Mouse (Mus musculus) heart, embryonic 15.5 days (tissue): ENCODE results near the gene Vps36. TPM values are rescaled to one million over a fixed set of nuclear protein-coding genes. Genes with fewer than 3 reads are reported as not detected.

Source experiments
- ATAC-seq: fragments of 200-750 bp; cut with Nextera tagmentation; replicated peaks from 2 replicates; pipeline ENCODE4 v1.8.0; 2017; ENCODE audit warnings: low read depth, moderate TSS enrichment; ENCODE audit not compliant: insufficient number of reproducible peaks, insufficient read depth, low FRiP score
- H3K27ac ChIP-seq: fragments of 300-500 bp; sonication (generic); 2 replicates; pipeline ENCODE4 v1.5.1; 2015; ENCODE audit warnings: mild to moderate bottlenecking, inconsistent platforms
- H3K27me3 ChIP-seq: fragments of 300-500 bp; sonication (generic); 2 replicates; pipeline ENCODE4 v1.6.1; 2015; ENCODE audit warnings: inconsistent platforms
- H3K36me3 ChIP-seq: fragments of 300-500 bp; sonication (generic); 2 replicates; pipeline ENCODE4 v1.6.1; 2015; ENCODE audit warnings: mild to moderate bottlenecking, inconsistent platforms
- H3K4me1 ChIP-seq: fragments of 300-500 bp; sonication (generic); replicated peaks from 2 replicates; pipeline ENCODE4 v1.6.1; 2015; ENCODE audit warnings: inconsistent platforms
- H3K4me2 ChIP-seq: fragments of 300-500 bp; sonication (generic); 2 replicates; pipeline ENCODE4 v1.6.1; 2015; ENCODE audit warnings: inconsistent platforms, mild to moderate bottlenecking, moderate library complexity
- H3K4me3 ChIP-seq: fragments of 300-500 bp; sonication (generic); 2 replicates; pipeline ENCODE4 v1.5.1; 2015; ENCODE audit warnings: mild to moderate bottlenecking, inconsistent platforms
- H3K9ac ChIP-seq: fragments of 300-500 bp; sonication (generic); 2 replicates; pipeline ENCODE4 v1.6.1; 2015; ENCODE audit warnings: mild to moderate bottlenecking, inconsistent platforms
- H3K9me3 ChIP-seq: fragments of 300-500 bp; sonication (generic); replicated peaks from 2 replicates; pipeline ENCODE4 v1.6.1; 2016; ENCODE audit warnings: inconsistent platforms
- WGBS: fragments of 180-500 bp; shearing (Covaris S2); methylation state at CpG from one replicate; pipeline ENCODE4 v1.1.7; 2015; ENCODE audit warnings: mixed read lengths; 5-methylcytosine and 5-hydroxymethylcytosine counted together
- polyA plus RNA-seq: library from polyadenylated mRNA; unstranded; fragments of >200 nt; fragmentation: Nextera tagmentation; extraction: Ambion mirVana; gene quantifications from 2 replicates; pipeline ENCODE4 v1.2.1, GENCODE M21; 2015

The Vps36 gene
- polyA plus RNA-seq, 1 experiment from 2014 or later: 20.5 TPM

DNA sequence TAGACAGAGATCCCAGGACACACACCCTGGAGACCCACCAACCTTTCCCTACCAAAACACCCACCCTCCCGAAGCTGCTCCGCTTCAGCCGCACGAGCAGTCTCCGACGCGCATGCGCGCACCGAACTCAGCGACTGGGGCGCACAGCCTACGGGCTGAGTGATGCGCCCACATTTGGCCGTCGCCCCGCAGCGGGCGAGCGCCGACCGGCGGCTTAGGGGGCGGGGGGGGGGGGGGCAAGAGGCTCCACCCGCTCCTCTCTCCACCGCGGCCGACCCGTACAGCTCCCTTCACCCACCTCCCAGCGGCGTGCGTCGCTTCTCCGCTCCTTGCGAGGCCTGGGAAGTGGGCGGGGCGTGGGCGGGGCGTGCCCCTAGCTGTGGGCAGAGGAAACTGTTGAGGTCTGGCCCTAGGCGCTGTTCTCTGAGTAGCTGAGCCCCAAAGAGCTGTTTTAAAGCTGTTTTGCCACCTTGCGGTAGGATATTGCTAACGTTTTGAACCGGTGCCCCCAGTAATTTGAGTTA, 26.5 kb upstream of the Vps36 start, which contains the start of gene Nek3:
Gene Nek3 (minus strand): TSS at position 356 of the 524 bp plus-strand sequence.
- peak; percentile 99 for ATAC-seq
- WGBS: under 1% methylated on average over 32 of the region's 43 CpGs
- Histone ChIP-seq H3K4me1 (peaks cover 8% of the 10 kb centered on the region; the same call in 1 of the 2 replicates), H3K4me3 (peak within 1 kb of the TSS; percentile 63), H3K36me3 (peaks cover 22% of the 10 kb centered on the region), H3K9ac (peak within 1 kb of the TSS; percentile 59), H3K4me2 (peak within 1 kb of the TSS; percentile 60), H3K27me3 (no peaks in the 10 kb centered on the region), H3K9me3 (no peaks in the 10 kb centered on the region), H3K27ac (peak within 1 kb of the TSS; percentile 75)

DNA sequence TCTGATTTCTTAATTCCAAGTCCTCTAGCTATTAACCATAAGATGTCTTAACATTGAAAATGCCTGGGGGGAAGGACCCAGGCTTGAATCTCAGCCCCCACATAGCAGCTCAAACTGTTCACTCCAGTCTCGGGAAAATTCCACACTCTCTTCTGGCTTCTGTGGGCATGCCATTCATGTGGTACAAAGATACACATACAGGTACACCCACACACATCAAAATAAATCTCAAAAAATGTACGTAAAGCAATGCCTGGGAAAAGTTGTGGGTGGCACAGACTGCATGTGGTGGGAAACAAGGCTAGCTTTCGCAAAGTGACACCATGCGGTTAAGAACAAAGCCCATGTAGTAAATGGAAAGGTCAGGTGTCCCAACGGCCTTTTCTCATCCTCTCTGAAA, 23.4 kb upstream of the Vps36 start:
- Histone ChIP-seq H3K9me3 (no peaks in the 10 kb centered on the region), H3K36me3 (peaks cover 27% of the 10 kb centered on the region), H3K27me3 (no peaks in the 10 kb centered on the region), H3K9ac (no peak overlapping the region), H3K4me3 (no peak overlapping the region), H3K27ac (no peak overlapping the region), H3K4me1 (peaks cover 8% of the 10 kb centered on the region; the same call in 1 of the 2 replicates), H3K4me2 (no peak overlapping the region)
- 90% methylated on average over 5 of the region's 5 CpGs for WGBS
- ATAC-seq: no peak

DNA sequence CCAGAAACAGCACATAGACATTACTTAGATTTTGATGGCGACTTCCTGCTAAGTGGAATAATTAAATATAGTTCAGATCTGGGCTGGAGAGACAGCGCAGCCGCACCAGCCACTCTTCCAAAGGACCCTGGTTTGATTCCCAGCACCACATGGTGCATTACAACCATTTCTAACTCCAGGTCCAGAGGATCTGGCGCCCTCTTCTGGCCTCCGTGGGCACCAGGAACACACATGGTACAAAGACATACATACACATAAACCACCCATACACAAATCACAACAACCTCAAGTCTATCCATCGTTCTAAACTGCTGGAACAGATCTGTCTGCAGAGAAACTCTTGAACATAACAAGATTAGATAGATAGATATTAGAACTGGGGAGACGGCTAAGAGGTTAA, 16.6 kb upstream of the Vps36 start:
- Histone ChIP-seq H3K9ac (no peak overlapping the region), H3K4me1 (peaks cover 6% of the 10 kb centered on the region; the same call in 1 of the 2 replicates), H3K4me2 (no peak overlapping the region), H3K27ac (no peak overlapping the region), H3K36me3 (peaks cover 44% of the 10 kb centered on the region), H3K9me3 (no peaks in the 10 kb centered on the region), H3K4me3 (no peak overlapping the region), H3K27me3 (no peaks in the 10 kb centered on the region)
- WGBS: 90% methylated on average over 7 of the region's 7 CpGs
- no peak for ATAC-seq

- no peaks in the 10 kb centered on the region for H3K27me3 ChIP-seq
- H3K4me3 ChIP-seq: peak overlapping the region; percentile 97
- no peaks in the 10 kb centered on the region for H3K9me3 ChIP-seq
- no peaks in the 10 kb centered on the region for H3K36me3 ChIP-seq
- 0 out of 2 replicates have a peak, but pooled peaks have one; percentile 27 for ATAC-seq
- 0 out of 2 replicates have a peak overlapping the region, but pooled peaks have one; percentile 78 for H3K9ac ChIP-seq
- under 1% methylated on average over 3 of the region's 3 CpGs for WGBS
- peak overlapping the region; percentile 90 for H3K27ac ChIP-seq
- peaks cover 22% of the 10 kb centered on the region for H3K4me1 ChIP-seq
- H3K4me2 ChIP-seq: peak overlapping the region; percentile 82
Observed at GRCm38 (mm10) chr8:22184884-22185283, 7.7 kb upstream of the Vps36 start.

- H3K27ac ChIP-seq: peak within 1 kb of the TSS; percentile 90
- peak; percentile 97 for ATAC-seq
- 3% methylated on average over 63 of the region's 63 CpGs for WGBS
- H3K4me2 ChIP-seq: peak within 1 kb of the TSS; percentile 82
- no peaks in the 10 kb centered on the region for H3K36me3 ChIP-seq
- H3K27me3 ChIP-seq: no peaks in the 10 kb centered on the region
- peak within 1 kb of the TSS; percentile 97 for H3K4me3 ChIP-seq
- no peaks in the 10 kb centered on the region for H3K9me3 ChIP-seq
- peaks cover 17% of the 10 kb centered on the region for H3K4me1 ChIP-seq
- H3K9ac ChIP-seq: peak within 1 kb of the TSS; percentile 78
Observed at GRCm38 (mm10) chr8:22185431-22186397, 6.9 kb upstream of the Vps36 start, which contains the start of gene Ckap2. TSS of gene Ckap2 (minus strand) at chr8:22185819.

DNA sequence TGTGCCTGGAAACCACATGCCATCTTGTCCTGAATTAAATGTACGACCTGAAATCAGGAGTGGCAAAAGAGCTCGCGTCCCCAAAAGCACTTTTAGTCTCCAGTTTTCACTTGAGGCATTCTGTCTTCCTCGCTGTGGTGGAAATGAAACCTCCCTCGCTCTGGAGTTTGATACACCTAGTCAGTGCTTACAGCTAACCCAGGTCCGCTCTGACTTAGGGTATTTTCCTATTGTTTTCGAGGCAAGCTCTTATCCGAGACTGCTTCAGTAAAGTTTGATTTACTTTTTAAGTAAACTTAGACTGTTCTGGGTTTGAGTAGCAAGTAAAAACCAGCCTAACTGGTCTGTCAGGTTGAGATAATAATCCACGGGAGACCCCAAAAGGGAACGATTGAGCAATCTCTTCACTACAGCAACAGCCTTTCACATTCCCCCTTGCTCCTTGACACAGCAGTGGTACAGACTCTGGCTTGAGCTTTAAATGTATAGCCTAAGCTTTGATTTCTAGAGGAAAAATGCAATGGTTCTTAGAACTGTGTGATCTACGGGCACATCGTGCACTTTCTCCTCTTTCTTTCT, 912 bp downstream of the Vps36 start:
- no peaks in the 10 kb centered on the region for H3K36me3 ChIP-seq
- peak overlapping the region; percentile 68 for H3K4me2 ChIP-seq
- no peaks in the 10 kb centered on the region for H3K27me3 ChIP-seq
- peak overlapping the region; percentile 97 for H3K9ac ChIP-seq
- H3K4me1 ChIP-seq: peaks cover 11% of the 10 kb centered on the region
- peak overlapping the region; percentile 92 for H3K4me3 ChIP-seq
- peak overlapping the region; percentile 100 for H3K27ac ChIP-seq
- no peaks in the 10 kb centered on the region for H3K9me3 ChIP-seq
- 0 out of 2 replicates have a peak, but pooled peaks have one; percentile 29 for ATAC-seq
- WGBS: 13% methylated on average over 12 of the region's 12 CpGs

DNA sequence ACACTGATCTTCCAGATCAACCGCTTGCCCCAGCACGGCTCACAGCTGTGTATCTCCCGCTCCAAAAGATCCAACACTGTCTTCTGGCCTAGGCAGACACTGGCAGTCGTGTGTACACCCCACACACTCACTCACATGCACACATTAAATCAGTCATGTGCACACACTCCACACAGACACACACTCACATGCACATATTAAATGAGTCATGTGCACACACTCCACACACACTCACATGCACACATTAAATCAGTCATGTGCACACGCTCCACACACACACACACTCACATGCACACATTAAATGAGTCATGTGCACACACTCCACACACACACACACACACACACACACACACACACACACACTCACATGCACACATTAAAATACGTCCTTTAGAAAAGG, 5.3 kb downstream of the Vps36 start:
- no peak for ATAC-seq
- Histone ChIP-seq H3K9me3 (no peaks in the 10 kb centered on the region), H3K27me3 (no peaks in the 10 kb centered on the region), H3K9ac (no peak overlapping the region), H3K4me3 (no peak overlapping the region), H3K27ac (no peak overlapping the region), H3K4me2 (no peak overlapping the region), H3K4me1 (peaks cover 11% of the 10 kb centered on the region), H3K36me3 (peaks cover 19% of the 10 kb centered on the region)
- WGBS: 81% methylated on average over 6 of the region's 6 CpGs

- no peak for ATAC-seq
- H3K4me2 ChIP-seq: no peak overlapping the region
- H3K27ac ChIP-seq: no peak overlapping the region
- H3K36me3 ChIP-seq: peaks cover 24% of the 10 kb centered on the region
- peaks cover 3% of the 10 kb centered on the region for H3K4me1 ChIP-seq
- H3K9ac ChIP-seq: no peak overlapping the region
- no peaks in the 10 kb centered on the region for H3K9me3 ChIP-seq
- WGBS: 97% methylated on average over 8 of the region's 8 CpGs
- no peak overlapping the region for H3K4me3 ChIP-seq
- H3K27me3 ChIP-seq: no peaks in the 10 kb centered on the region
Observed at GRCm38 (mm10) chr8:22199481-22199880, 6.9 kb downstream of the Vps36 start.

DNA sequence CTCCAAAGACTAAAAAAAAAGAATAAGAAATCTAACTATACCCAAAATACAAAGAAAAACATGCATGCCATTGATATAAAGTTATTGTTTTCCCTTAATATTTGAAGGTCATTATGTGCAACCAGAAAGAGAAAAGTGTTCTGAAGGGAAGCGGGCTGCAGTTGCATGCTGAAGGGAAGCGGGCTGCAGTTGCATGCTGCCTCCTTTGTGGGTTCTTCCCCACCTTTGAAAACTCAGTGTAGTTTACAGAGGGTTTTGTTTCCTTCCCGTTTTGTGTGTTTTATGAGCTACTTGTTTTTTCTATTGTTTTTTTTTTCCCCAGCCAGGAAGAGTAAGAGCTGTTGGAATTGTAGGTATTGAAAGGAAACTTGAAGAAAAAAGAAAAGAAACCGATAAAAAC, 14.9 kb downstream of the Vps36 start:
- Histone ChIP-seq H3K4me1 (peaks cover 13% of the 10 kb centered on the region), H3K27me3 (no peaks in the 10 kb centered on the region), H3K4me2 (no peak overlapping the region), H3K4me3 (no peak overlapping the region), H3K9ac (no peak overlapping the region), H3K9me3 (no peaks in the 10 kb centered on the region), H3K27ac (peak overlapping the region; percentile 6), H3K36me3 (peaks cover 25% of the 10 kb centered on the region)
- 68% methylated on average over 4 of the region's 4 CpGs for WGBS
- no peak for ATAC-seq

DNA sequence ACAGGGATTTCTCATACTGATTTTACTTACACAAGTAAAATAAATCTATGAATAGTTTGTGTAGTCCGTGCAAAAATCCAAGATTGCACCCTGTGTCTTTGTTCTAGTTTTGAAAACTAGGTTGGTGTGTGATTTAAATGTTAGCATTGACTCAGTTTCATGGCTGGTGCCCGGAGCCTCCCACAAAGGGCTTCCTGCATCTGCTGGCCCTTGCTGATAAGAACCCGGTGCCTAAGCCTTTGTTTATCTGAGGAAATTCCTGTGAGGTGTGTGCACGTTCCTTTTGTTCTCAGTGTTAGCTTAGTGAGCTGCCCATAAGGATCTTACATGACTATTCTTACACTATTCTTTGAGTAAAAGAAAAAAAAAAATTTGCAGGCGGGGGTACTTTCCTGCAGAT, 16.4 kb downstream of the Vps36 start:
- Histone ChIP-seq H3K4me1 (peaks cover 13% of the 10 kb centered on the region), H3K27ac (peak overlapping the region; percentile 47), H3K36me3 (peaks cover 26% of the 10 kb centered on the region), H3K4me3 (no peak overlapping the region), H3K27me3 (no peaks in the 10 kb centered on the region), H3K4me2 (no peak overlapping the region), H3K9ac (no peak overlapping the region), H3K9me3 (no peaks in the 10 kb centered on the region)
- WGBS: 19% methylated on average over 5 of the region's 5 CpGs
- ATAC-seq: peak; percentile 77; the same call in 1 of the 2 replicates

GRCm38 (mm10) chr8:22214826-22215225, 22.2 kb downstream of the Vps36 start:
- no peak overlapping the region for H3K4me2 ChIP-seq
- no peak for ATAC-seq
- H3K27ac ChIP-seq: no peak overlapping the region
- WGBS: 85% methylated on average over 10 of the region's 10 CpGs
- no peaks in the 10 kb centered on the region for H3K9me3 ChIP-seq
- no peaks in the 10 kb centered on the region for H3K27me3 ChIP-seq
- H3K9ac ChIP-seq: no peak overlapping the region
- H3K4me3 ChIP-seq: no peak overlapping the region
- peaks cover 66% of the 10 kb centered on the region for H3K36me3 ChIP-seq
- no peaks in the 10 kb centered on the region for H3K4me1 ChIP-seq
